Mouse (Mus musculus): ENCODE results near the gene Tax1bp1.

The Tax1bp1 gene

DNA sequence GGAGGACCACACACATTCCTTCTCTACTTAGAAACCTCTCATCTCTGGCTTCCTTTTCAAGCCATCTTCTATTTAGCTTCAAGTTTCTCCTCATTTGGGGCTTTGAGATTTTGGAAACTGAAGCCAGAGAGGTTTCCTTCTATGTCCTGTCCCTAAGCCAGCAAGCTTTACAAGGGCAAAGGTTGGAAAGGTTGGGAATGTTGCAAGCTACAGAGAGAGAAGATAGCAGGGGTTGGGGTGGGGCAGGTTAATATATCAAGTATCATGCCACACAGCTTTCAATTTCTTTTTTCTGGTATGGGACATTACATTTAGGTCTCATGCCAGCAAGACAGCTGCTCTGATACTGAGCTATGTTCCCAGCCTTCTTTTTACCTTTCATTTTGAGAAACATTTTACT lies 8.2 kb upstream of the Tax1bp1 start:
- no peak for ATAC-seq (ENCODE audit: low TSS enrichment)

DNA sequence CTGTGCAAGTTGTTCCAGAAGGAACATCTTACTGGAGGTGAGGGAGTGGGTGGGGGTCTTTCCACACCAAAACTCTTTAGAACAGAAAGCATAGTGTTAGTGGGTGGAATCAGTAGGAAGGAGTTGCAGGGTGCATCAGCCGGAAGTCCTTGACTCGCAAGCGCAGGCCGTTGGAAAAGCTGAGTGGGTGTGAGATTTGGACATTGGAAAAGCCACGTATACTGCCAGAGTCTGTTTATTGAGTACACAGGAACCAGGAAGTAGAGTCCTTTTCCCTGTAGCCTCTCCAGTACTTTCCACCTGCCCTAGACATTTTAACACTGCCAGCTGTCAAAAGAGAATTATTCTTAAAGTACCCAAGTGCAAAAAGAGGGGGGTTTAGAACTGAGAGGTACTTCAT lies 5.7 kb upstream of the Tax1bp1 start:
- ATAC-seq (ENCODE audit: low TSS enrichment) = no peak

DNA sequence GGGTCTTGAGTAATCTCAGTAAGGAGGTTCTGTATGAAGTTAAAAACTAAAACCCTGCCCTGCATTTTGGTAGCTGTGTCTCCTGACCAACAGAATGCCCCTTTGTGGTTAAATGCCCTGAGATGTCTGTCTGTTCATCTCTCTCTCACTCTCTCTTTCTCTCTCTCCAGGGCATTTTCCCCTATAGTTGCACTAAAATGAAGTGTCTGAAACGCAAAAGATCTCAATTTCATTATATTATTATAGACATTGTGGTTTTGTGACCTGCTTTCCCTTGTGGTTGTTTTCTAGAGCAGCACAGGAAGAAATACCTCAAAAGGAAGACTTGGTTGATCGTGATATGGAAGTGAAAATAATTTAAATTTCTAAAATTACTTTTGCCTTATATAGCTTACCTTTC lies 966 bp upstream of the Tax1bp1 start:
- no peak for ATAC-seq (ENCODE audit: low TSS enrichment)

DNA sequence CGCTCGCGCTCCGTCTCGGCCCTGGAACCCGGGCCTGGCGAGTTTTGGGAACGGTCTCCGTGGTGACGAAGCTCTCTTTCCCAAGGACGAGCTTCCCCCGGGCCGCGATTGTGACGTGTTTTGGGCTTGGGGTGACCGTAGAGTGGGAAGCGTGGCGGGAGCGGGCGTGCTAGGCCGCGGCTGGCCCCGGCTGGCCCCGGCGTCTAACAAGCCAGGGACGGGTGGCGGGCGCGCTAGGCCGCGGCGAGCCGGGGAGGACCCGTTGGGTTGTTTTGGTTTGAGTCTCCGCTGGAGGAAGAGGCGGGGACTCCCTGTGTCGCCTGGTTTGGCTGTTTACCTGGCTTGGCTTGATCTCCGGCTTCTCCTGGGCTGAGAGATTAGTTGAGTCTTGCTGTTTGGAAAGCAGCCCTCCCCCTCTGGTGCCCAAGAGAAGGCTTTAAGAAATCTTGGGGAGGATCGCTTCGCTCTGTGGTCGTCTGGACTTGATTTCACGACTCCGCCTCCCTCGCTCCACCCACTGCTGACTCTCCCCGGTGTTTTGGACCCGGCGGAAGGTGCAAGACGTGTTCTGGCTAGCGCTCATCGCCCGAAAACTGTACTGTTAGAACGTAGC lies 474 bp downstream of the Tax1bp1 start:
- peak; percentile 88 for ATAC-seq (ENCODE audit: low TSS enrichment)

DNA sequence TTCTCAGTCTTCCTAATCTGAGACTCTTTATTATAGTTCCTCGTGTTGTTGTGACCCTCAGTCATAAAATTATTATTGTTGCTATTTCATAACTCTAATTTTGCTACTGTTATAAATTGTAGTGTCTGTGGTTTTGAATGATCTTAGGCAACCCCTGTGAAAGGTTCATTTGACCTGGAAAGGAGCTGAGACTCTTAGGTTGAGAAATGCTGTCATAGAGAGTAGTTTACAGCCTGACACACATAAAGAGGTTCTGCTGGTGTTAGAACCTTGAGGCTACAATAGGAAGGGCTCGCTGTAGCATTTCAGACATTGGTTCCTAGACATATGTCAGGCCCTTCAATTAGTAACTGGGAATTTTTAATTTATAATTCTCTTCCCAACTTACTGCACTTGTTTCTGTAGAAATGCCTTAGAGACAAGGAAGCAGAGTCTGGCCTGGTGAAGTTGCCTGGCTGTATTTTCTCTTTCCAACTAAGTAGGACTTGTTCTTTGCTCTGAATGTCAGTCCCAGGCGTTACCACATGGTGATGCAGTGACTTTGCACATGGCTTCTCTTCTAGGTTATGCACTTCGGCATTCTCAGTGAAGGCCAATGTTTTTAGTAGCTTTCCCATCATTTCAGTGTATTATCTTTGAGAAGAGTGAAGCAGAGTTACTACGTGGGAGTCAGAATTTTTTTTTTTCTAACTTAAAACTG lies 4.1 kb downstream of the Tax1bp1 start:
- no peak for ATAC-seq (ENCODE audit: low TSS enrichment)

DNA sequence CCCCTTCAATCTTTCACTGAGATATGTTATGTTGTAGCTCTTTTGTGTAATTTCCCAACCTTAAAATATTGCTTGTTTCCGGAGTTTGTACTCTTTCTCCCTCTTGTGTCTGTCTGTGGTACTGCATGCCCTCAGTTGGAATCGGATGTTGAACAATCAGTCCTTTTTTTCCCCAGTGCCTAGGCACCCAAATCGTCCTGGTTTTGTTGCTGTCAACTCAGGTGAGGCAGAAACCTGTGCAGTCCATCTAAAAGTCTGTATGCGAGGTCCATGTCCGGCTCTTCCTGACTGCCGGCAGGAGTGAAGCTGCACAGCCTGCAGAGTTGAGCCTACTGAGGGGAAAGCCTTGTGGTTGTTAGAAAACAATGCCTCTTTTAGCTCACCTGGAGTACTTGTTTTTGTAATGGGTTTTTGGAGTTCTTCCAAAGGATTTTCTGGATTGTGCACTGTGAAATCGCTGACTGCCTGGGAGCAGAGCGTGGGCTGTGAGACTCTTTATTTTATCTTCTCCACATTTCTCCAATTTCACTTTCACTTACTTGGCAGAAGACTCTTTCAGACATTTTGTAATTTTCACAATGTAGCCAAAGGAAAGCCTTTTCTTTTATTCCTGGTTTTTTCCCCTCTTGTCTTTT lies 11.4 kb downstream of the Tax1bp1 start:
- peak; percentile 67 for ATAC-seq (ENCODE audit: low TSS enrichment)

DNA sequence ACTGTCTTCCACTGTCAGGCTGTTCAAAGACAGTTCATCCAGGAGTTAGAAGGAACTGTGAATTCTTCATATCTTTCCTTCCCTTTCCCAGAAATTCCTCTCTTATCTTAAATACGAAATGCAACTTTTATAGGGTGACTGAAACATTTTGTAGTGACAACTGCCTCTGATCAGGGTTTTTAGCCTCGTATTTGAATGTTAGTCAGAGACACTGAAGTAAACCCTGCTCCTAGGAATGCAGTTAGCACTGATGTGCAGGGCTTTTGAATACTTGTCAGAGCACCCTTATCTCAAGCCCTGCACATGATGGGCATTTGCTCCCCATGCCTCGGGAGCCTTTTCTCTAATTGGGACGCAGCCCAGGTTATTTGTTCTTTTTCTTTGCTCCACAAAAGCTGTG lies 16.8 kb downstream of the Tax1bp1 start:
- ATAC-seq (ENCODE audit: low TSS enrichment) = no peak

DNA sequence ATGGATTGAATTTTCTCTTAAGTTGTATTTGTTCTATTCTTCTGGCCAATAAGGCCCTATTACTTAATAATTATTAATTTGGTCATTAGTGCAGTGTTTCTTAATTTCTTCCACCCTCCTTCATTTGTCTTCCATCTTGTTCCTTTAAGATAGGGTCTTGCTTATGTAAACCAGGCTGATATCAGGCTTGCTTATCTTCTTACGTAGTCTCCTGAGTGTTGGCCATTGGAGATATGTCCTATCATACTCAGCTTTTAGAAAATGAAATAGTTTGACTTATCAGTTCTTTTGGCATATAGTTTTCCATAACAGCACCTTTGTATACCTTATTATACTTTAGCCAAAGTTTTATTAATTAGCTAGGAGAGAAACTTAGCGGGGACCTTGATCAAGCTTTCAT lies 21.1 kb downstream of the Tax1bp1 start:
- no peak for ATAC-seq (ENCODE audit: low TSS enrichment)

DNA sequence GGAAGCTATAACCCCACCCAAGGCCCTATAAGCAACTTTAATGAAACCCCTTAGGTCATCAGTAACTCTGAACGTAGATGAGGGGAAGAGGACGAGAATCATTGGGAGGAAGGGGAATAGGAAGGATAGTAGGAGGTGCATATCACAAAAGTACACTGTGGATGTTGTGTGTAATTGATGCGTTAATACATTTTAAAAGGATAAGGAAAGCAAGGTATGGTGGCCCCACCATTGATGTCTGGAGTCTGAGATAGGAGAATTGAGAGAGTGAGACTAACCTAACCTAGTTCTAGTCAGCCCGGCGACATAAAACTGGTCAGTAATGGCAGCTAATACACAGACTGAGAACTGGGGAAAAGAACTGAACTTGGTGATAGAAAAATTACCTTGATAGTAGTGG lies 39.3 kb downstream of the Tax1bp1 start:
- ATAC-seq (ENCODE audit: low TSS enrichment) = no peak

DNA sequence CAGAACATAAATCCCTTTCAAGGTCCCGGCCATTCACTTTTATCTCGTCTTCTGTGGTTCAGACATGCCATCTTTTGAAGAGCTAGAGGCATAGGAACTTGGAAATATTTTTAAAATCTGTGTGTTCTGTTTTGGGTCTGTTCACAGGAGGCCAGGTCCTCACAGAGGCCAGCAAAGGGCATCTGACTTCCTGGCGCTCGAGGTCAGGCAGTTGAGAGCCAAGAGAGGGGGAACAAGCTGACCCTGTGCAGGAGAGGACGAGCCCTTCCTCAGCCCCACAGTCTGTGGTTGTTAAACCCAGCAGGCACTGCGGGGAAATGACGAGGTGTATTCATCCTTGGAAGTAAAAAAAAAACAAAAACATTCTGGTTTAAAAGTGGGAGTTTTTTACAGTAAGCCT lies 51.7 kb downstream of the Tax1bp1 start:
- ATAC-seq (ENCODE audit: low TSS enrichment) = no peak

DNA sequence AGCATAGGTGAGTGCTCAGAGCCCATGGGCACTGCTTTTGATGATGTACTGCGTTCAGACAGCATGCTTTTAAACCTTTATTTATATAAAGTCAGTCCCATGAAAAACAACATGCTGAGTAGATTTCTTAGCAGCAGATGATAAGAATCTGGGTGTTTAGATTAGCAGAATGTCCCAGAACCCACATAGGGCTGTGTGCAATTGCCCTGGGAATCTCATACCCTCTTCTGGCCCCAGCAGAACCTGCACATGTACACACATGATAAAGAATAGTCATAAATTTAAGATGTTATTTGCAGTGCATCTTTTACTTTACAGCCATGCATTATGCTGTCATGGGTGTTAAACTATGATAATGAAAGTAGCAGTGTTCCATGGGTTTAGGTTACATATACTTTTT lies 57.3 kb downstream of the Tax1bp1 start:
- no peak for ATAC-seq (ENCODE audit: low TSS enrichment)

DNA sequence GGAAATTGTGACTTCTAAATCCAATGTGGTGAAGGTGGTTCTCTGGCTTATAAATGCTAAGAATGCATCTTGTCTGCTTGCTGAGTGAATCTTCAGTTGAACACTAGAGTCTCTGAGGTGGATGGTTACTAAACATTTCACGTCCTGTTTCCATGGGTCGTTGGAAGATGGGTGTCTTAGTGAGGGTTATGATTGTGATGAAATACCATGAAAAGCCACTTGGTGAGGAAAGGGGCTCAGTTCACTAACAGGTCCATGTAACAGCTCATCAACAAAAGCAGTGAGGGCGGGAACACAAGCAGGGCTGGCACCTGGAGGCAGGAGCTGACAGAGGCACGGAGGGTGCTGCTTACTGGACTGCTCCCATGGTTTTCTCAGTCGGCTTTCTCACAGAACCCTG lies 59.6 kb downstream of the Tax1bp1 start:
- 0 out of 2 replicates have a peak, but pooled peaks have one; percentile 18 for ATAC-seq (ENCODE audit: low TSS enrichment)

DNA sequence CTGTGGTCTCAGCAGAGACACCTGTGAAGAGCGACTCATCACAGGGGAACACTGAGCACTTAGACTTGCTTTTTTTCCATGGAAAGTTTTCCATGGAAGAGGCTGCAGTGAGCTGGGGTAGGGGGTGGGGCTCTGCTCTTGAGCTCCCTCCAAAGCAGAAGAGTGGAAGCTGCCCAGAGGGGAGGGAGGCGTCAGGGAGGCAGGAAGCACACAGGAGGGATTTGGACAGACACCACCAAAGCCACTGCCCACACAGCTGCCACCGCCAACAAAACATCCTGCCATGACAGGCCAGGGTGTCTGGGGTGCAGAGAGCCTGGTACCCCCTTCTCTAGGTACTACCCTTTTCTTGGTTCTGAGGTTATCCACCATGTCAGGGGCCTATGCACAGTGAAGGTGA lies 61.8 kb downstream of the Tax1bp1 start:
- ATAC-seq (ENCODE audit: low TSS enrichment) = no peak

DNA sequence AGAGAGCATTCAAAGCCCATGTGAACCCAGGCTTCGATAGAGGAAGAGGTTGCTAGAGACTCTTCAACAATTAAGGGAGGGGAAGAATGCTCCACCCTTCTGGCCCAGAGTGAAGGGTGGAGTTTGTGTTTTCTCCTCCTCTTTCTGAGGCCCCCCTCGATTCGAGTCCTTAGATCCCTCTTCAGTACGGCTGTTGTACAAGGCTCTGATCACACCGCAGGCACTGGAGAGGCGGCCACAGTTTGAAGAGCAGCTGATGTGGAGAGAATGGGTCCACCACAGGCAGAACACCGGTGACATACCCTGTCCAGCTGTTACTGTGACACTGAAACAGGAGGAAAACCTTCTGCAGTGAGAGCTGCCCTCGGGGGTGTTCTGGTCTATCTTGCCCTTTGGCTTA lies 62.4 kb downstream of the Tax1bp1 start:
- no peak for ATAC-seq (ENCODE audit: low TSS enrichment)

DNA sequence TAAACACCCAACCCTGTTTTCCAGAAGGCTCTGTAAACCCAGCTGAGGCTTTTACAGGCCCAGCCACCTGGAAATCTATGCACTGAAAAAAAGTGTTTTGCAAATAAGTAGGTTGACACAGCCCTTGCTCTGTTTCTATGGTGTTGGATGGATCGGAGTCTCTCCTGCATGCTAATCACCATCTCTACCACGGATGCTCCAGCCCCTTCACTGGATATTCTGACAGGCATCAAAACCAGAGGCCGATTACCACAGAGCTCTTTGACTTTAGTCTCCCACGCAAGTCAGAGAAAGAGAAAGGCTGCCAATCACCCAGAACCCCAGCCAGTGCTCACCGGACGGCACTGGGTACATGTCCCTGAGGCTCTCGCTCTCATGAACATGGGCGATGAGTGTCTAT lies 63.5 kb downstream of the Tax1bp1 start:
- no peak for ATAC-seq (ENCODE audit: low TSS enrichment)

DNA sequence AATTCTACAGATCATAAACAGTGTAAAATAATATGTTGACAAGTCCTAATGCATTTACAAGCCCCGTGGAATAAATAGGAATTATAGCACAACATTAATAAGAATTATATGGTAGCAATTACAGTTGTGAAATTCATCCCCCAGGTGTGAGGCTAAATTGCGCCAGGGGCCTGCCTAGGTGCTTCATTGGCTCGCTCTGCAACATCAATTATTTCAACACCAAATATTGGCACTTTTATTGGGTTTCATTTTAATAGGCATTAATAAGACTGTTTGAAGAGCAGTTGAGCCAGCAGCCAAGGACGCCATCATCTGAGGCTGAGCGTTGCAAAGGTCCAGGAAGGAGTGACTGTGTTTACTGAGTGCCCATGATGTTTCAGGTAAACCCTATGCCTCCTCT lies 65.0 kb downstream of the Tax1bp1 start:
- no peak for ATAC-seq (ENCODE audit: low TSS enrichment)

DNA sequence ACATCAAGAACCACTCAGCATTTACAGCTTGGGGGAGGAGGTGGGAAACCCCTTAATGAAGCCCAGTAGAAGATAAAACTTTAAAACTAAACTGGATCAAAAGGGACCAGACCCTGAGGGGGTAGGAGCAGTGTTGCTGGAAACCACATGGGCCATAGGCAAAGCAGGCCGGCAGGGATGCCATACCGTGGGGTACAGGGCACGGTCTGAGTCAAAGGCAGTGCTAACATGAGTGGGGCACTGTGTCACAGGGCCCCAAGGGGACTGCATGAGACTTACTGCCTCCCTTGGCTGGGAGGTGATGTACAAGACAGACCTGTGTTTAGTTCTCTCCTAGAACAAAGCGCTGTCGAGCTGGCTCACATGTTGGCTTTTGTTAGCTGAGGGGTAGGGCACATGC lies 66.0 kb downstream of the Tax1bp1 start:
- ATAC-seq (ENCODE audit: low TSS enrichment) = no peak

DNA sequence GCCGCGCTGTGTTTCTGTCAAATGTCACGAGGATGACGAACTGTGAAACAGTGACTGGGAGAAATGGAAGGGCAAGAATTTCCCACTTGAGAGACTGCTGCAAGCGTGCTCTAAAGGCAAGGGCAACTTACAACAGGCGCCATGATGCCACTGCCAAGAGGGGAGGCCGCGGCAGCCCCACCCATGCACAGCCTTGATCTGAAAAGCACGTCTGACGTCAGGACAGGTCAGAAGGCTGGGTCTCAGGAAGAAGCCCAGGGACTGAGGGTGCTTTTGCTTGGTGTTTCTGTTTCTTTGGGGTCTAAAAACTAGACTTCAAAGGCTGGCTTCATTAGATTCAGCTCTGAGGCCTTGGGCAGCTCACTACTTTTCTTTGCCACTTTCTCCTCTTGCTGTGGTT lies 76.8 kb downstream of the Tax1bp1 start:
- ATAC-seq (ENCODE audit: low TSS enrichment) = no peak

DNA sequence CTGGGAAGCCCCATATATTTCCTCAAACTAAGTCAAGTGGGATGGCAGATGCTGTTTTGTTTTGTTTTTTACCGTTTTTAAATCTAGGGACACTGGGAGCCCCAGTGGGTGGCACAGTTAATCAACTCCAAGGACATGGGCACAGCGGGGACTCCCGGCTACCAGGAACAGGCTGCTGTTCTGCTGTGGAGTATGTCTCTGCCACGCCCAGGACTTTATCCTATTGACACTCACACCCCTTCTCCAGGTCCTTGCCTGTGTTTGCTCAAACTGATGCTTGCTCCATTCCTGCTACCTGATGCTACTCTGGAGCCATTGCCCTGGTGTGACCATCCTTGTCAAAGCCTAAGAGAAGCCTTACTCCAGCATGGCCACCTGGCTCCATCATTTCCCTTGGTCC lies 77.3 kb downstream of the Tax1bp1 start:
- ATAC-seq (ENCODE audit: low TSS enrichment) = no peak

DNA sequence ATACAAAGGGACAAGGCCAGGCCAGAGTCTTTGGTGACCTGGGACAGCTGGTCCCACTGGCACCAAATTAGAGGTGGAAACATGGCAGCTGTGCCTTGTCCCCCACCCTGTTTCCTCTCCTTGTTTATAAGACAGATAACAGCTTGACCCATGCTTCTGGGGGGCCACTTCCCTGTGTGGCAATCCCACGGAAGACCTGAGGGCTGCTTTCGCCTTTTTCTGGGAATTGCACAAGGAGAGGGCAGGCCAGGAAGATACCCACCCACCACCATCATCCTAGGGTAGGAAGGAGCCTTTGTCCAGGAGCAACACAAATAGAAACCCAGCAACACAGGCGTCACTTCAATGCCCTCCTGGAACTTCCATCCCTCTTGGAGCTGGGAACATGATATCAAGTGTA lies 78.9 kb downstream of the Tax1bp1 start:
- ATAC-seq (ENCODE audit: low TSS enrichment) = no peak

DNA sequence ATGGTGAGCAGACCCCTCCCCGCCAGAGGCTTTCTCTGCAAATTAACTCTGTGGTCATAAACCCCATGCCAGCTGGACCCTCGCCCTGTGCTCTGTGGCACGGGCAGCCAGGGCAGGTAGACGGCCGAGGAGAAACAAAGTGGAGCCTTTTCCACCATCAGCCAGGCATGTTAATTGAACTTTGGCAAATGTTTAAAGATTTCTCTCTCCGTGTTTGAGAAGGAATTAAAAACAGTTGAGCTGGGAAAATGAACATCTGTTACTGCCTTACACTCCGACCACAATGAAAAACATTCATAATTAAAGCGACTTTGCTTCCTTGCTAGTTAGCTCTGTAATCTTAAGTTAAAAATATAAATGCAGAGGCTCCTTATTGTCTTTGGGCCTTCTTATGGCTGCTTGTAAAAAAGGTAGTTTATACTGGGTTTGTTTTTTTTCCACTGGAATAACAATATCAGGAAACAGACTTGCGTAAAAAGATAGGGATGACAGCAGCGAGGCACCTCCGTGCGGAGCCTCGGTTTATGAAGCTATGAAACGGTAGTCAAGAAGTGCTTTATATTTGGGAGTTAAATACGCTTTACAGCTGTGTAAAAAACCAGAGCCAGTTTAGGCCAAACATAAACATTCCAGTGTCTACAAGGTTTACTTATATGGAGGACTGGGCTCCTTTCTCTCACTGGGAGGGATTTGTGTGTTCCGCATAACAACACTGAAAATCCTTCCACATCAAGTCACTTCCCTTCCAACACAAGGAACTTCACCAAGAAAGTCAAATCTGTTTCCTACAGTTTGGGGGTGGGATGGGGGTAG lies 81.7 kb downstream of the Tax1bp1 start:
- peak; percentile 53 for ATAC-seq (ENCODE audit: low TSS enrichment)

DNA sequence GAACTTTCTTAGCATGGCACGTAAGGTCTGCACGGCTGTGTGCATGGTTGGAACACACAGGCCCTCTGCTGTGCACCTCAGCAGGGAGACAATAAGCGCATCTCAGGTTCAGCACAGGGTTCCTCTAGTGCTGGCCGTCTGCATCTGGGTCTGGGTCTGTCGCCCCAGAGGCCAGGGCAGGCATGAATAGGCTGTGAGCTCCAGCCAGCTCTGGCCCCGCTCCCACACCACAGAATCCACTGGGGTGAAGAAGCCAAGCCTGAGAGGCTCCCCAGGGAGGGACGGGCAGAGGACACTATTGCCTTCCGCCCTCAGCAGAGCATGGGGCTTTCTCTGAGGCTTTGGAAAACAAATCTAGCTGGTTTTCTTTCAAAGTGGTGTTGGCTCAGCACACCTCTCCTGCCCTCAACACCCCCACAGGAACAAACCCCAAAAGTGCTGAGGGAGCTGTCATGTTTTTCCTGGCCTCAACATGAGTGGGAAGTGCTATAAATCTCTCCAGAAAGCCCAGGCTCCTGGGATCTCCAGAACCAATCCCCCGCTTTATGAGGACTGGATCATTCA lies 82.6 kb downstream of the Tax1bp1 start:
- 0 out of 2 replicates have a peak, but pooled peaks have one; percentile 38 for ATAC-seq (ENCODE audit: low TSS enrichment)

Measured in frontal cortex, adult (tissue).